Mouse (Mus musculus) thymus, postnatal 36 days (tissue): ENCODE results near the gene Spata20.

Source experiments
- DNase-seq, 2 experiments: peaks; one replicate each; pipeline ENCODE4 v3.0.0; 2022; ENCODE audit warnings: mixed read lengths in 2 of 2

Spata20 gene

DNA sequence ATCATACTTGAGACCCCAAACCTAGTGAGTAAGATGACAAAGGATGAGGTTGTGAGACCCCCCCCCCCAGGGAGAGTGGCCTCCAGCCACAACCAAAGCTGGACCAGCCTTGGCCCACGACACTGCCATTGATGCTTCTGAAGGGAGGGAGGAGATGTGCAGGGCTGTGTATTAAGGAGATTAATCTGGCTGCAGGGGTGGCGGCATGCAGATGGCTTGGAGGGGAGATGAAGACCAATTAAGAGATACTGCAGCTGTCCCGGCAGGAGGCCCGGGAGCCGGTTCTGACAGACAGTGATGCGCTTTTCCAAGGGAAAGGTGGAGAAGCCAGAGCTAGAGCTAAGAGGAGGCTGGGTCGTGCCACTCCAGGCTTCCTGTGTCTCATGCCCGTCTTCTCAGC lies 36.7 kb downstream of the Spata20 start:
- DNase-seq, result no peak

- no peak for DNase-seq
These were observed 39.0 kb downstream of the Spata20 start for GRCm38 (mm10) chr11:94447017-94447416.

GRCm38 (mm10) chr11:94445300-94445699 lies 40.7 kb downstream of the Spata20 start:
- DNase-seq, result no peak

GRCm38 (mm10) chr11:94444829-94445228 lies 41.1 kb downstream of the Spata20 start:
- DNase-seq, result no peak

GRCm38 (mm10) chr11:94441752-94442151 lies 44.2 kb downstream of the Spata20 start:
- no peak for DNase-seq

DNA sequence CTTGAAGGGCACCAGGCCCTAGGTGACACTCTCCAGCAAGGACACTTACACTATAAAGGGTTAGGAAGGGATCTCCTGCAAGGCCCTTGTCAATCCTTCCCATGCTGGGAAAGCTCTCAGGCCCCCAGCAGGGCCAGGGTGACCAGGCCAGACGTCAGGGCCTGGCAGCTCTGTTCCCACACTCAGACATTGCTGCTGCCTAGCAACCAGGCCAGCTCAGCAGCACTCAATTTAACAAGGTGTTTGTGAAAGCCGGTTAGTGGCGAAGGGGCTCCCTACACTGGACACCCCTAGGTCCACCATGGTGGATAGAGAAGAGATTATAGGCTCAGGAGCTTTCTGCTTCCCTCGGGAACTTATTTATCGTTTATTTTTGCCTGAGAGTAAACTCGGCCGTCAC lies 44.9 kb downstream of the Spata20 start:
- DNase-seq, result no peak

GRCm38 (mm10) chr11:94440421-94440820 lies 45.6 kb downstream of the Spata20 start:
- no peak for DNase-seq

- DNase-seq, result no peak
These were observed 56.8 kb downstream of the Spata20 start for GRCm38 (mm10) chr11:94429011-94429651.
